Mouse (Mus musculus) heart, embryonic 16.5 days (tissue): Measurements from ENCODE around the gene Ank2. TPM values are rescaled to one million over a fixed set of nuclear protein-coding genes. Genes with fewer than 3 reads are reported as not detected.
"Not testable (repeated sequence)": the region's sequence is repeated elsewhere in the genome, so short reads cannot be mapped to it uniquely, and the experiment has no call there.

Experiments used
- ATAC-seq: fragments of 200-750 bp; cut with Nextera tagmentation; replicated peaks from 2 replicates; pipeline ENCODE4 v1.8.0; 2017; ENCODE audit warnings: moderate number of reproducible peaks; ENCODE audit not compliant: insufficient read depth, low FRiP score; ENCODE audit errors: extremely low read depth
- H3K27ac ChIP-seq: fragments of 300-500 bp; sonication (generic); 2 replicates; pipeline ENCODE4 v1.5.1; 2014; ENCODE audit warnings: mild to moderate bottlenecking, low read length, control low read depth, moderate library complexity
- H3K27me3 ChIP-seq: fragments of 300-500 bp; sonication (generic); 2 replicates; pipeline ENCODE4 v1.6.1; 2014; ENCODE audit warnings: low read length, mixed read lengths; ENCODE audit not compliant: control insufficient read depth, insufficient read depth
- H3K36me3 ChIP-seq: fragments of 300-500 bp; sonication (generic); 2 replicates; pipeline ENCODE4 v1.6.1; 2014; ENCODE audit not compliant: control insufficient read depth, insufficient read depth
- H3K4me1 ChIP-seq: fragments of 300-500 bp; sonication (generic); 2 replicates; pipeline ENCODE4 v1.6.1; 2014; ENCODE audit warnings: low read length, mixed read lengths; ENCODE audit not compliant: control insufficient read depth, insufficient read depth
- H3K4me2 ChIP-seq: fragments of 300-500 bp; sonication (generic); 2 replicates; pipeline ENCODE4 v1.6.1; 2014; ENCODE audit warnings: low read depth, mild to moderate bottlenecking, control low read depth, low read length
- H3K4me3 ChIP-seq: fragments of 300-500 bp; sonication (generic); 2 replicates; pipeline ENCODE4 v1.5.1; 2014; ENCODE audit warnings: mild to moderate bottlenecking, control low read depth, low read length
- H3K9ac ChIP-seq: fragments of 300-500 bp; sonication (generic); 2 replicates; pipeline ENCODE4 v1.6.1; 2014; ENCODE audit warnings: low read length, control low read depth
- H3K9me3 ChIP-seq: fragments of 300-500 bp; sonication (generic); replicated peaks from 2 replicates; pipeline ENCODE4 v1.6.1; 2016; ENCODE audit warnings: low read length; ENCODE audit not compliant: control insufficient read depth
- WGBS: fragments of 180-500 bp; shearing (Covaris S2); extraction: QIAGEN DNeasy Blood & Tissue Kit; methylation state at CpG from one replicate; pipeline ENCODE4 v1.1.7; 2014; 5-methylcytosine and 5-hydroxymethylcytosine counted together
- polyA plus RNA-seq: library from polyadenylated mRNA; unstranded; fragments of >200 nt; fragmentation: Nextera tagmentation; extraction: Ambion mirVana; gene quantifications from 2 replicates; pipeline ENCODE4 v1.2.1, GENCODE M21; 2015

The Ank2 gene
- polyA plus RNA-seq, 1 experiment from 2014 or later, result 38.9 TPM

GRCm38 (mm10) chr3:127498197-127498741 is 881 bp downstream of the Ank2 start:
- 1% methylated on average over 23 of the region's 23 CpGs for WGBS
- peak overlapping the region; percentile 85 for H3K27ac ChIP-seq
- peaks cover 8% of the 10 kb centered on the region for H3K27me3 ChIP-seq
- ATAC-seq, result peak; percentile 81
- H3K9ac ChIP-seq, result peak overlapping the region; percentile 86
- no peaks in the 10 kb centered on the region for H3K36me3 ChIP-seq
- no peaks in the 10 kb centered on the region for H3K4me1 ChIP-seq
- H3K4me3 ChIP-seq, result peak overlapping the region; percentile 70
- H3K4me2 ChIP-seq, result peak overlapping the region; percentile 98
- no peaks in the 10 kb centered on the region for H3K9me3 ChIP-seq

GRCm38 (mm10) chr3:127492663-127493062 is 6.5 kb downstream of the Ank2 start:
- ATAC-seq, result no peak
- Histone ChIP-seq H3K9me3 (no peaks in the 10 kb centered on the region), H3K9ac (no peak overlapping the region), H3K4me3 (no peak overlapping the region), H3K27me3 (no peaks in the 10 kb centered on the region), H3K4me2 (no peak overlapping the region), H3K4me1 (no peaks in the 10 kb centered on the region), H3K27ac (no peak overlapping the region), H3K36me3 (no peaks in the 10 kb centered on the region)
- 91% methylated on average over 3 of the region's 3 CpGs for WGBS

- ATAC-seq, result no peak
- Histone ChIP-seq H3K9me3 (no peaks in the 10 kb centered on the region), H3K36me3 (no peaks in the 10 kb centered on the region), H3K27me3 (no peaks in the 10 kb centered on the region), H3K27ac (no peak overlapping the region), H3K9ac (no peak overlapping the region), H3K4me2 (no peak overlapping the region), H3K4me1 (peaks cover 4% of the 10 kb centered on the region; the same call in 1 of the 2 replicates), H3K4me3 (no peak overlapping the region)
- 84% methylated on average over 7 of the region's 7 CpGs for WGBS
Measured at GRCm38 (mm10) chr3:127487302-127487701, 11.8 kb downstream of the Ank2 start.

- 79% methylated on average over 10 of the region's 10 CpGs for WGBS
- Histone ChIP-seq H3K9me3 (no peaks in the 10 kb centered on the region), H3K27me3 (no peaks in the 10 kb centered on the region), H3K4me3 (no peak overlapping the region), H3K36me3 (no peaks in the 10 kb centered on the region), H3K4me2 (no peak overlapping the region), H3K9ac (no peak overlapping the region), H3K27ac (no peak overlapping the region), H3K4me1 (peaks cover 4% of the 10 kb centered on the region; the same call in 1 of the 2 replicates)
- ATAC-seq, result no peak
Measured at GRCm38 (mm10) chr3:127485174-127485573, 14.0 kb downstream of the Ank2 start.

GRCm38 (mm10) chr3:127481658-127482057 is 17.5 kb downstream of the Ank2 start:
- no peak overlapping the region for H3K9ac ChIP-seq
- WGBS, result 73% methylated on average over 6 of the region's 6 CpGs

GRCm38 (mm10) chr3:127480369-127480768 is 18.8 kb downstream of the Ank2 start:
- H3K36me3 ChIP-seq, H3K27ac ChIP-seq, H3K9me3 ChIP-seq, H3K27me3 ChIP-seq, H3K9ac ChIP-seq, H3K4me1 ChIP-seq, ATAC-seq, H3K4me2 ChIP-seq, H3K4me3 ChIP-seq: not testable (repeated sequence)
- WGBS, result 64% methylated on average over 5 of the region's 5 CpGs

More at GRCm38 (mm10) chr3:127481658-127482057, 17.5 kb downstream of the Ank2 start:
- H3K4me1 ChIP-seq, result peaks cover 4% of the 10 kb centered on the region; the same call in 1 of the 2 replicates
- ATAC-seq, result no peak
- H3K27ac ChIP-seq, result no peak overlapping the region
- no peak overlapping the region for H3K4me2 ChIP-seq
- no peak overlapping the region for H3K4me3 ChIP-seq
- H3K9me3 ChIP-seq, result no peaks in the 10 kb centered on the region
- H3K27me3 ChIP-seq, result no peaks in the 10 kb centered on the region
- no peaks in the 10 kb centered on the region for H3K36me3 ChIP-seq

GRCm38 (mm10) chr3:127474115-127474514 is 25.0 kb downstream of the Ank2 start:
- H3K36me3 ChIP-seq, result no peaks in the 10 kb centered on the region
- H3K27ac ChIP-seq, result no peak overlapping the region
- 50% methylated on average over 6 of the region's 6 CpGs for WGBS

GRCm38 (mm10) chr3:127469164-127469752 is 29.9 kb downstream of the Ank2 start:
- H3K4me3 ChIP-seq, result no peak overlapping the region
- H3K27ac ChIP-seq, result peak overlapping the region; percentile 78
- H3K9me3 ChIP-seq, result no peaks in the 10 kb centered on the region
- H3K4me1 ChIP-seq, result peaks cover 12% of the 10 kb centered on the region
- H3K9ac ChIP-seq, result no peak overlapping the region
- H3K36me3 ChIP-seq, result no peaks in the 10 kb centered on the region
- no peaks in the 10 kb centered on the region for H3K27me3 ChIP-seq
- 49% methylated on average over 4 of the region's 4 CpGs for WGBS
- no peak overlapping the region for H3K4me2 ChIP-seq
- no peak for ATAC-seq

More at GRCm38 (mm10) chr3:127474115-127474514, 25.0 kb downstream of the Ank2 start:
- no peaks in the 10 kb centered on the region for H3K9me3 ChIP-seq
- no peak overlapping the region for H3K4me2 ChIP-seq
- no peaks in the 10 kb centered on the region for H3K27me3 ChIP-seq
- ATAC-seq, result no peak
- H3K4me1 ChIP-seq, result peaks cover 4% of the 10 kb centered on the region
- H3K4me3 ChIP-seq, result no peak overlapping the region
- no peak overlapping the region for H3K9ac ChIP-seq

GRCm38 (mm10) chr3:127468569-127468968 is 30.6 kb downstream of the Ank2 start:
- no peaks in the 10 kb centered on the region for H3K9me3 ChIP-seq
- H3K27me3 ChIP-seq, result no peaks in the 10 kb centered on the region
- H3K9ac ChIP-seq, result no peak overlapping the region
- WGBS, result 52% methylated on average over 8 of the region's 8 CpGs
- H3K4me3 ChIP-seq, result no peak overlapping the region
- no peaks in the 10 kb centered on the region for H3K36me3 ChIP-seq
- peak; percentile 85 for ATAC-seq
- H3K4me2 ChIP-seq, result 0 out of 2 replicates have a peak overlapping the region, but pooled peaks have one; percentile 13
- H3K4me1 ChIP-seq, result peaks cover 12% of the 10 kb centered on the region
- peak overlapping the region; percentile 78 for H3K27ac ChIP-seq
